Mouse (Mus musculus) myocyte (in vitro differentiated cells): ENCODE results near the gene Erf.
A peak's percentile ranks its signal among the peaks of the same experiment; 100 is the strongest.

Experiments used
- CEBPB ChIP-seq: IDR thresholded peaks from 2 replicates; pipeline ENCODE4 v1.6.1; 2011; ENCODE audit warnings: mild to moderate bottlenecking, moderate library complexity; ENCODE audit not compliant: poor library complexity, insufficient read depth, severe bottlenecking
- E2F4 ChIP-seq: IDR thresholded peaks from one replicate; pipeline ENCODE4 v1.6.1; 2011; ENCODE audit warnings: mild to moderate bottlenecking, control low read depth, moderate library complexity; ENCODE audit not compliant: insufficient read depth
- MAX ChIP-seq: IDR thresholded peaks from one replicate; pipeline ENCODE4 v1.6.1; 2011; ENCODE audit warnings: low read depth, mild to moderate bottlenecking, control low read depth
- MYOG ChIP-seq, 3 experiments: IDR thresholded peaks; one replicate each; pipeline ENCODE4 v1.6.1; 2011; ENCODE audit warnings: control low read depth in 2 of 3, low read depth in 2 of 3, mild to moderate bottlenecking in 2 of 3; ENCODE audit not compliant: insufficient read length in 2 of 3, control insufficient read depth in 1 of 3, insufficient read depth in 1 of 3
- POLR2A ChIP-seq: IDR thresholded peaks from one replicate; pipeline ENCODE4 v1.6.1; 2011; ENCODE audit warnings: low read depth, mild to moderate bottlenecking, control low read depth, moderate library complexity; ENCODE audit not compliant: insufficient read length
- POLR2AphosphoS2 ChIP-seq: IDR thresholded peaks from one replicate; pipeline ENCODE4 v1.6.1; 2011; ENCODE audit warnings: low read depth, control low read depth; ENCODE audit not compliant: insufficient read length
- REST ChIP-seq: IDR thresholded peaks from one replicate; pipeline ENCODE4 v1.6.1; 2011; ENCODE audit warnings: mild to moderate bottlenecking, control low read depth, moderate library complexity; ENCODE audit not compliant: insufficient read depth, insufficient read length
- SRF ChIP-seq: IDR thresholded peaks from one replicate; pipeline ENCODE4 v1.6.1; 2011; ENCODE audit warnings: low read depth; ENCODE audit not compliant: control insufficient read depth, insufficient read length
- TCF12 ChIP-seq: IDR thresholded peaks from one replicate; pipeline ENCODE4 v1.6.1; 2011; ENCODE audit warnings: mild to moderate bottlenecking, control low read depth; ENCODE audit not compliant: poor library complexity, insufficient read depth, severe bottlenecking
- USF1 ChIP-seq: IDR thresholded peaks from one replicate; pipeline ENCODE4 v1.6.1; 2011; ENCODE audit warnings: low read depth, mild to moderate bottlenecking, control low read depth, moderate library complexity

DNA sequence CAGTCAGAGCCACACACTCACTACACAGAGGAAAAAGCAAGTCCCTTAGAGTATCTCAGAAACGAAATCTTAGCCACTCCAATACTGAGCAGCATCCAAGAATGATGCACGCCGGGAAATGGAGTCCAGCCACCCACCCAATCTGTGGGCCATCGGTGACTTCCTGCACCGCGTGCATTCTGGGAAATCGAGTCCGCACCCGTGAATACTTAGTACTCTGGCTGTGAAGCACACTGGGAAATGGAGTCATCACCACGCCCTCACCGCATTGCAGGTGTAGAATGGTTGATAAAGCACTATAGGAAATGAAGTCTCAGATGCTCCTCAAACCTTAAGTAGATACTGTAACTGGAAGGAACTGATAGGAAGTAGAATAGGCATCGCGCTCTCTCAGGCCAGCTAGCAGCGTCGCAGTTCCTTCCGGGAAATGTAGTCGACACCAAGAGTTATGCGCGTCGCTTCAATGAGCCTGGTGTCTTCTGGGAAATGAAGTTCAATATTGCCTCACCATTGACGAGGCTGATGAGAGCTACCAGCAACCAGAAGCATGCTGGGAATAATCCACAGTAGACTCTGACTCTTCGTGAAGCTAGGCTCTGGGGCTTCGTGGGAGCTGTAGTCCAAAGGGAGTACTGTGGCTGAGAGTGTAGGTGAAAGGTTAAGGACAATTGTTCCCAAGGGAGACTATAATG, 12.4 kb downstream of the Erf start:
- TF ChIP-seq POLR2A (peak; percentile 41), MAX (no peak), POLR2AphosphoS2 (peak; percentile 77), SRF (no peak), REST (no peak), E2F4 (no peak), CEBPB (peak; percentile 71; the same call in 1 of the 2 replicates), USF1 (no peak), TCF12 (no peak), MYOG (IDR thresholded peaks at IDR 0.05; ENCODE audit: control insufficient read depth in 1 of 3, insufficient read depth in 1 of 3, insufficient read length in 2 of 3, low read depth in 2 of 3) (no peak)
